Mouse (Mus musculus) bone marrow, adult 2 months (tissue): ENCODE measurements around the gene Adgrv1. TPM values are rescaled to one million over a fixed set of nuclear protein-coding genes. Genes with fewer than 3 reads are reported as not detected.

ENCODE experiments used
- H3K27ac ChIP-seq: fragments of 200-500 bp; 2 replicates; pipeline ENCODE4 v1.5.1; 2012; ENCODE audit warnings: low read depth, mild to moderate bottlenecking, control low read depth, inconsistent platforms, low read length; ENCODE audit not compliant: control insufficient read depth, poor library complexity, insufficient read depth
- H3K4me1 ChIP-seq: fragments of 200-500 bp; 2 replicates; pipeline ENCODE4 v1.6.1; 2011; ENCODE audit warnings: low read length; ENCODE audit not compliant: control insufficient read depth, insufficient read depth
- H3K4me3 ChIP-seq: fragments of 200-500 bp; replicated peaks from 2 replicates; pipeline ENCODE3; 2011; ENCODE audit warnings: mild to moderate bottlenecking, low read depth, low read length, control low read depth; ENCODE audit not compliant: control insufficient read depth
- CTCF ChIP-seq: fragments of 200-500 bp; IDR thresholded peaks from 2 replicates; pipeline ENCODE4 v1.5.1; 2011; ENCODE audit warnings: low read length, control low read depth; ENCODE audit not compliant: control insufficient read depth, insufficient read depth
- POLR2A ChIP-seq: fragments of 200-500 bp; IDR thresholded peaks from 2 replicates; pipeline ENCODE4 v1.6.1; 2011; ENCODE audit warnings: low read depth, mild to moderate bottlenecking, control low read depth, low read length, borderline replicate concordance; ENCODE audit not compliant: control insufficient read depth
- WGBS: fragments of 180-500 bp; shearing (Covaris S2); methylation state at CpG from one replicate; pipeline ENCODE4 v1.1.7; 2018; 5-methylcytosine and 5-hydroxymethylcytosine counted together
- polyA plus RNA-seq: library from polyadenylated mRNA; stranded (reverse); fragments of >200 nt; gene quantifications from 2 replicates; pipeline ENCODE4 v1.2.4, GENCODE M21; 2011; ENCODE audit warnings: low replicate concordance; ENCODE audit not compliant: missing spikeins, insufficient read depth, insufficient read length

Adgrv1 gene
- polyA plus RNA-seq, 1 experiment = 1.7 TPM

- 80% methylated on average over 10 of the region's 10 CpGs for WGBS
- Histone ChIP-seq H3K4me1 (peaks cover 2% of the 10 kb centered on the region; the same call in 1 of the 2 replicates), H3K27ac (no peak overlapping the region), H3K4me3 (no peak overlapping the region)
- TF ChIP-seq CTCF (no peak), POLR2A (no peak)
Observed at GRCm38 (mm10) chr13:81239836-81240235, 393.1 kb downstream of the Adgrv1 start.

GRCm38 (mm10) chr13:81239427-81239826 is 393.5 kb downstream of the Adgrv1 start:
- 11% methylated on average over 3 of the region's 3 CpGs for WGBS
- no peak overlapping the region for H3K4me3 ChIP-seq
- H3K27ac ChIP-seq = no peak overlapping the region
- H3K4me1 ChIP-seq = peaks cover 2% of the 10 kb centered on the region; the same call in 1 of the 2 replicates
- TF ChIP-seq POLR2A = no peak
- no peak for TF ChIP-seq CTCF

- peak overlapping the region; percentile 19; the same call in 1 of the 2 replicates for H3K27ac ChIP-seq
Observed at GRCm38 (mm10) chr13:81238855-81239254, 394.1 kb downstream of the Adgrv1 start.

GRCm38 (mm10) chr13:81237947-81238346 is 395.0 kb downstream of the Adgrv1 start:
- TF ChIP-seq CTCF (no peak), POLR2A (no peak)
- WGBS = 63% methylated on average over 5 of the region's 5 CpGs
- Histone ChIP-seq H3K4me1 (peaks cover 2% of the 10 kb centered on the region; the same call in 1 of the 2 replicates), H3K27ac (no peak overlapping the region), H3K4me3 (no peak overlapping the region)

More at GRCm38 (mm10) chr13:81238855-81239254, 394.1 kb downstream of the Adgrv1 start:
- Histone ChIP-seq H3K4me3 (no peak overlapping the region), H3K4me1 (peaks cover 2% of the 10 kb centered on the region; the same call in 1 of the 2 replicates)
- no peak for TF ChIP-seq CTCF
- TF ChIP-seq POLR2A = no peak
- WGBS = 47% methylated on average over 7 of the region's 7 CpGs

GRCm38 (mm10) chr13:81236758-81237395 is 396.1 kb downstream of the Adgrv1 start:
- 42% methylated on average over 3 of the region's 3 CpGs for WGBS
- no peak overlapping the region for H3K27ac ChIP-seq
- peaks cover 2% of the 10 kb centered on the region; the same call in 1 of the 2 replicates for H3K4me1 ChIP-seq
- H3K4me3 ChIP-seq = no peak overlapping the region
- TF ChIP-seq POLR2A (no peak), CTCF (no peak)

- WGBS = 52% methylated on average over 2 of the region's 2 CpGs
Observed at GRCm38 (mm10) chr13:81234031-81234430, 398.9 kb downstream of the Adgrv1 start.

GRCm38 (mm10) chr13:81232839-81233238 is 400.1 kb downstream of the Adgrv1 start:
- no peak overlapping the region for H3K27ac ChIP-seq
- H3K4me1 ChIP-seq = no peaks in the 10 kb centered on the region; the same call in 1 of the 2 replicates
- TF ChIP-seq CTCF = no peak
- no peak for TF ChIP-seq POLR2A
- no peak overlapping the region for H3K4me3 ChIP-seq

More at GRCm38 (mm10) chr13:81234031-81234430, 398.9 kb downstream of the Adgrv1 start:
- no peak overlapping the region for H3K27ac ChIP-seq
- no peaks in the 10 kb centered on the region; the same call in 1 of the 2 replicates for H3K4me1 ChIP-seq
- TF ChIP-seq POLR2A (no peak), CTCF (no peak)
- no peak overlapping the region for H3K4me3 ChIP-seq

- Histone ChIP-seq H3K4me3 (no peak overlapping the region), H3K4me1 (no peaks in the 10 kb centered on the region; the same call in 1 of the 2 replicates), H3K27ac (no peak overlapping the region)
- no peak for TF ChIP-seq POLR2A
- no peak for TF ChIP-seq CTCF
- 23% methylated on average over 4 of the region's 4 CpGs for WGBS
Observed at GRCm38 (mm10) chr13:81230161-81230560, 402.8 kb downstream of the Adgrv1 start.

- H3K27ac ChIP-seq = no peak overlapping the region
- no peaks in the 10 kb centered on the region for H3K4me1 ChIP-seq
- no peak overlapping the region for H3K4me3 ChIP-seq
- 71% methylated on average over 3 of the region's 3 CpGs for WGBS
- TF ChIP-seq POLR2A (no peak), CTCF (no peak)
Observed at GRCm38 (mm10) chr13:81223768-81224167, 409.2 kb downstream of the Adgrv1 start.

GRCm38 (mm10) chr13:81222377-81222776 is 410.6 kb downstream of the Adgrv1 start:
- 93% methylated on average over 1 of the region's 1 CpGs for WGBS
- H3K27ac ChIP-seq = no peak overlapping the region
- H3K4me3 ChIP-seq = no peak overlapping the region
- TF ChIP-seq CTCF = no peak
- no peak for TF ChIP-seq POLR2A
- no peaks in the 10 kb centered on the region for H3K4me1 ChIP-seq
